Mouse (Mus musculus) heart, adult 18-20 months (tissue): ENCODE measurements around the gene Trmt2b. TPM values are rescaled to one million over a fixed set of nuclear protein-coding genes. Genes with fewer than 3 reads are reported as not detected.
"Not testable (repeated sequence)": the region's sequence is repeated elsewhere in the genome, so short reads cannot be mapped to it uniquely, and the experiment has no call there.

Source experiments
- DNase-seq, 2 experiments: peaks; one replicate each; pipeline ENCODE4 v3.0.0; 2021 to 2022; ENCODE audit warnings: mixed read lengths in 1 of 2
- total RNA-seq, 2 experiments: library from RNA; stranded (reverse); gene quantifications; 2 replicates each; pipeline ENCODE4 v1.2.3; 2021

Trmt2b gene
- total RNA-seq, 2 experiments from 2014 or later, result 40.0 to 55.0 TPM

GRCm38 (mm10) chrX:134220618-134221017 is 56.2 kb downstream of the Trmt2b start:
- no peak for DNase-seq

DNA sequence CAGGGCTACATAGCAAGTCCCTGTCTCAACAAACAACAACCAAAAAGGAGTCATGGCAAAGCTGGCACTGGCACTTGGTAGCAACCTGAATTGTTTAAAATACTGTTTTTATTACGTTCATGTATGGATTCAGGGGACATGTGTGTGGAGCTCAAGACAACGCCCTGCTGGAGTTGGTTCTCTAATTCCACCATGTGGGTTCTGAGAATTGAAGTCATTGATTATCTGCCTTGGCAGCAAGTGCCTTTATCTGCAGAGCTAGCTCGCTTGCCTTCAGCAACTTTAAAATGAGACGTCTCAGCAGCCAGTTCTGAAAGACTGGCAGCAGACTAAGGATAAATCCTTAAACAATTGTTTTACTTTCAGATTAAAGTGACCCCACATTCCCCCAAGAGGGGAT is 58.6 kb downstream of the Trmt2b start:
- no peak for DNase-seq

- no peak for DNase-seq
Measured at GRCm38 (mm10) chrX:134211151-134211642, 65.6 kb downstream of the Trmt2b start.

GRCm38 (mm10) chrX:134208491-134208890 is 68.3 kb downstream of the Trmt2b start:
- no peak for DNase-seq

DNA sequence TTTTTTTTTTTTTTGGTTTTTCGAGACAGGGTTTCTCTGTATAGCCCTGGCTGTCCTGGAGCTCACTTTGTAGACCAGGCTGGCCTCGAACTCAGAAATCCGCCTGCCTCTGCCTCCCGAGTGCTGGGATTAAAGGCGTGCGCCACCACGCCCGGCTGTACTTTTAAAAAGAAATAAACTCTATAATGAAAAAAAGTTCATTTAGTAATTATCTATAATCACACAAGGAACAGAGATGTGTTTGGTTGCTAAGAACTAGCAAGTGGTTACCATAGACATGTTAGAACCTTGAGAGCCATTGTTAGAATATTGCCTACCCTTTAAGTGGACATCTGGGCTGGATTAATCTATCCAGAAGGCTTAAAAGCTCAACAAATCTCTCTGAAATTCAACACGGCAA is 89.6 kb downstream of the Trmt2b start, which contains the start of gene Arl13a:
Gene Arl13a, plus strand, starts transcription at position 301 of the 400 bp plus-strand sequence.
- not testable (repeated sequence) for DNase-seq

DNA sequence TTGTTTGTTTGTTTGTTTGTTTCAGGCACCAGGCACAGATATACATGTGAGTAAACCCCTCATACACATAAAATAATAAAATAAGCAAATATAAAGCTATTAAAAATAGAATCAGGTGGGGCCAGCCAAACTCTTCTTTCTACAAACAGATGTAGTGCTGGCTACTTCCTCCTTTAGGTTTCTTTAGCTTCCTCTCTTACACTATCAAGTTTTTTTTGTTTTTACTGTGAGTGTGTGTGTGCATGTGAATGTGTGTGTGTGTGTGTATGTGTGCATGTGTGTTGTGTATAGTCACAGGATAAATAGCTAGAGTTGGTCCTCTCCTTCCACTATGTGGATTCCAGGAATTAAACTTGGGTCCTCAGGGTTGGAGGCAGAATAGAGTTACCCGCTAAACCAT is 102.1 kb downstream of the Trmt2b start:
- no peak for DNase-seq

Other genes with a start within 250 kb of the Trmt2b start
- gene Cstf2, start 217.8 kb downstream of the Trmt2b start, total RNA-seq, result 10 to 100 TPM; 10.7 to 11.2 TPM
- 1 to 10 TPM in 1 of 2 experiments, under 1 TPM in 1; 0.87 to 2.3 TPM for gene Xkrx, start 114.9 kb downstream of the Trmt2b start, total RNA-seq
- not detected for gene Arl13a, start 89.5 kb downstream of the Trmt2b start, total RNA-seq
- gene Nox1, start 55.0 kb downstream of the Trmt2b start, total RNA-seq, result under 1 TPM in 1 of 2 experiments, not detected in 1; 0.57 TPM
- 1 to 10 TPM; 2.1 to 2.2 TPM for gene Tmem35a, start 18.2 kb upstream of the Trmt2b start, total RNA-seq
- under 1 TPM; 0.30 to 0.64 TPM for gene Cenpi, start 31.1 kb upstream of the Trmt2b start, total RNA-seq
- gene Drp2, start 127.6 kb upstream of the Trmt2b start, total RNA-seq, result under 1 TPM; 0.37 to 0.49 TPM
- gene Taf7l, start 199.5 kb upstream of the Trmt2b start, total RNA-seq, result not detected